Mouse (Mus musculus) v-Abl transformed pro-B cells (cell line): ENCODE data around the gene Cxcr5.

Source experiments
- in situ Hi-C, 2 experiments: fragments of 400-800 bp; cut with MboI; formaldehyde crosslinking; loops; one replicate each; pipeline ENCODE4 v1.15.1; 2025; ENCODE audit not compliant: unreplicated experiment in 2 of 2

Cxcr5 gene

DNA sequence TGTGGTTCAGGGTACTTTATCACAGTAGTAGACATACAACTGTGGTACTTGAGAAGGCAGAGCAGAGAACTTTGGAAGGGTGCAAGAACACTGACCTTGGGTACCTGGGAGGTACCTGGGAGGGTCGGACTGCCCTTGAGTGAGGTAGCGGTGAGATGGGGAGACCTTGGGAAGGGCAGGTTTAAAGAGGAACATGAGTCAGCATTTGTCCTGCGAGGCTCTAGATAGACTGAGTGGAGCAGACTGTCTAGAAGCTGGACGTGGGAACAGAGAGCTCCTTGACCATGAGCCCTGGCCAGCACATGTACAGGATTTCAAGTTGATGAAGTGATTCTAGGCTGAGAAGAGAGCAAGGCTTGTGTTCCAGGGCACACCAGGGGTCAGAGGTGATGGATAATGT lies 19.3 kb downstream of the Cxcr5 start:
- in situ Hi-C loops, result no loop called here

GRCm38 (mm10) chr9:44540676-44541075 lies 21.0 kb downstream of the Cxcr5 start:
- in situ Hi-C loops, result no loop called here

DNA sequence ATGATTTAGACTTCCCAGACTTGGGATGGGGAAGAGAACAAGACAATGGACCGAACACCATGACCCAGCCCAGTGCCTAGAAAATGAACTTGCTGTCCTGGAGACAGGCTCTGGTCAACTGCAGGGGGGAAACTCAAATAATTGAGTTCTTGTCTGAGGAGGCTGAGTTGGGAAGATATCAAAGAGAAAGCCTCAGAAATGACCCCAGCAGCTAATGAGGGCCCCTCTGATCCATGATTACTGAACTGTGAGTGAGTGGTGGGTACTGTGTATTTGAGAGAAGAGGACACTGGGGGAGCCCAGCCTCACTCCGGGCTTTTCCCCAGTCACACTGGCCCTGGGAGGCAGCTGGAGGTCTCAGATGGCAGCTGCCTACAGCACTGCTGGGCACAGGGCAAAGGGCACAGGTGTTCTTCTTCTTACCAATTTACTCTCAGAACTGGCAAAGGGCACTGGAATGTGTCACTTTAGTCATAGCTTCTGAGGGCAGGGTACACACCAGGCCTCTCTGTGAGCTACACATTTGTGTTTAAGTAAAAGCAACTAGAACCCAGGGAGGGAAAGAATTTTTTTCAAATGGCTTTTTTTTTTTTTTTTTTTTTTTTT lies 21.8 kb downstream of the Cxcr5 start:
- in situ Hi-C loops, result no loop called here

- in situ Hi-C loops, result no loop called here
Measured at GRCm38 (mm10) chr9:44537625-44538301, 23.9 kb downstream of the Cxcr5 start.

DNA sequence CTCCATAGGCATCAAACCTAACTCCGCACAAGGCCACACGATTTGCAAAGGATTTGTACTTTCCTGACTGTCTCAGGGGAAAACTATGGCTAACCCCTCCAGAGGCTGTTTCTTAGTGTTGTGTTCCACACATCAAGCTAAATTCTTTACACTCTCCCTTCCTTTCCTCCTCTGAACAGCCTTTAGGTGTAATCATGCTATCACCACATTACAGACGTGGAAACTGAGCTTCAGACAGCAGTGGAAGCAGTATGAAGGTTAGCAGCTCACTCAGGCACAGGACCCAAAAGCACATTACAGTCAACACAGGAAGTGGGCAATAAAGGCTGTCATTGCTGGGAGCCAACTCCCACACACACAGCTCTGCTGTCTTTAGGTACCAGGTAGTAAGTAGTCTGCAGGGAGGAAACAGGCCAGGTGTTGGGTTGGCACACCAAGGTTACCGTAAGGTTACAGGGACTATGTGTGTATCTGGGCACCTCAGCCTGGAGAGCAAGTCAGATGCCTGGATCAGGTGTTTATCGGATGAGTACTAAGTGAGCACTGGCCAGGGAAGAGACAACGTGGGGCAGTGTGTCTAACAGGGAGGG lies 28.6 kb downstream of the Cxcr5 start:
- in situ Hi-C loops, result no loop called here

- in situ Hi-C loops, result loop anchor here (5.0 to 10.0 kb wide), 2 partner anchors 46 to 49 kb away; no protein-coding TSS in a partner anchor
Measured at GRCm38 (mm10) chr9:44528340-44528739, 33.3 kb downstream of the Cxcr5 start.

DNA sequence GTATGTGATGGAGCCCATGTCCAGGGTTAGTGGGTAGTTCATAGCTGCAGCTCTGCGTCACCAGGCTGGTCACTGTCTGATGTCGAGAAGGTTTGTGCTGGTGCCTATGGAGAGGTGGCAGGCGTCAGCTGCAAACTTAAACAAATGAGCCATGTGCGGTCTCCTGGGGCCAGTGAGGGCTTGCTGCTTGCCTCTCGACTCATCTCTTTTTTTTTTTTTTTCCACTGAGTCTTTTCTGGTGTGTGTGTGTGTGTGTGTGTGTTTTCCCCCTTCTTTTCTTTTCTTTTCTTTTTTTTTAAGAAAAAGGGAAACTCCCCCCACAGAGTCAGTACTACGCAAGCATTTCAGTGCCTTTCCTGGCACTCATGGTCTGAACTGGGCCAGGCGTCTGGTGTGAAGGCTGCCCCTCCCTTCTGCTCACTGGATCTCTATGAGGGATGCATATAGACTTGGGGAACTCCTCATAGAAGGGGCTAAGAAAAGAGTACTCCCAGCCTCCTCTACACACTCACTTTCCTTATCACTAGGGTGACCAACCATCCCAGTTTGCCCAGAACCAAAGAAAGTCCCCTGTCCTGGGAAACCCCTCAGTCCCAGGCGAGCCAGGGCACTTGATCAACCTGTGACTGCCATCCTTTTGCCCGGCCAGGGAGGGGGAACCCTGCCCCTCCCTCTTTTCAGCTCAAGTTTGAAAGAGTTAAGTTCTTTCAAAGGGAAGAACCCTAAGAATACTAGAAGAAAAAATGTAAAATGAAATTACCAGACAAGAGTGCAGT lies 35.2 kb downstream of the Cxcr5 start:
- in situ Hi-C loops, result loop anchor here (5.0 to 10.0 kb wide), 2 partner anchors 48 to 51 kb away; no protein-coding TSS in a partner anchor

DNA sequence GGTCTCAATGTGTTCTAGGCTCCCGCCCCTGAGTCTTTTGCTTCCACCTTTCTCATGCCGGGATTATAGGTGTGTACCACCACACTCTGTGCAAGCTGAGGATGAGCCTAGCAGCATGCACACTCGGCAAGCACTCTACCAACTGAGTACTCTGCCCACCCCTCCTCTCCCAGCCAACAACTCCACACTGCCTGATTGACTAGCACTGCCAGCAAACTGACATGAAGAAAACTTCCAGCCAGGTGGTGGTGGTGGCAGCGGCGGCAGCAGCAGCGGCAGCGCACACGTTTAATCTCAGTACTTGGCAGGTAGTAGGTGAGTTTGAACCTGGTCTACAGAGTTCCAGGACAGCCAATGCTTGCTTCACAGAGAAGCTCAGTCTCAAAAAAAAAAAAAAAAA lies 36.1 kb downstream of the Cxcr5 start:
- in situ Hi-C loops, result loop anchor here (5.0 to 10.0 kb wide), 2 partner anchors 49 to 52 kb away; no protein-coding TSS in a partner anchor

GRCm38 (mm10) chr9:44525001-44525400 lies 36.7 kb downstream of the Cxcr5 start:
- in situ Hi-C loops, result loop anchor here (5.0 to 10.0 kb wide), 2 partner anchors 50 to 52 kb away; no protein-coding TSS in a partner anchor

- in situ Hi-C loops, result loop anchor here in 1 of 2 experiments (5.0 to 10.0 kb wide), 2 partner anchors 50 to 83 kb away; no protein-coding TSS in a partner anchor
Measured at GRCm38 (mm10) chr9:44524235-44524826, 37.3 kb downstream of the Cxcr5 start.

- in situ Hi-C loops, result loop anchor here in 1 of 2 experiments (5.0 to 10.0 kb wide), 2 partner anchors 51 to 84 kb away; no protein-coding TSS in a partner anchor
Measured at GRCm38 (mm10) chr9:44523686-44524085, 38.0 kb downstream of the Cxcr5 start.

- in situ Hi-C loops, result loop anchor here in 1 of 2 experiments (5.0 to 10.0 kb wide), 2 partner anchors 53 to 85 kb away; no protein-coding TSS in a partner anchor
Measured at GRCm38 (mm10) chr9:44521927-44522326, 39.8 kb downstream of the Cxcr5 start.

GRCm38 (mm10) chr9:44518068-44518467 lies 43.6 kb downstream of the Cxcr5 start:
- in situ Hi-C loops, result no loop called here

DNA sequence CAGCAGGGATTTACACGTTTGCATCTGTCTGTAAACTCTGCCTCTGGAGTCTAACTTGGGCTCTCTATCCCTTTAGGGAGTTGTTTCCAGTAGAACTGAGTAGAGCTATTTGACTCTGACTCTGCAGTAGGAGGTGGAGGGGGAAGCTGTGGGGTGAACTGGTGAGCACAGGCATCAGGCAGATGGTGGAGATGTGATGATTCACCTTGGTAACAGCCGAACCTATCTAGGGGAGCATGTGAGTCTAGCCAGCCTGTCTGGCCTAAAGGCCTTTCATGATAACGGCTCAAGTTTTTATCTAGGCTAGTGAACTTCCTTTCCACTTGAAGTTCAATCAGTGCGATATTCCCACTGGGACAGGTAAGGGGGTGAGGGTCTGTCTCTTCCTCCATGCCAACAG lies 44.3 kb downstream of the Cxcr5 start:
- in situ Hi-C loops, result no loop called here

DNA sequence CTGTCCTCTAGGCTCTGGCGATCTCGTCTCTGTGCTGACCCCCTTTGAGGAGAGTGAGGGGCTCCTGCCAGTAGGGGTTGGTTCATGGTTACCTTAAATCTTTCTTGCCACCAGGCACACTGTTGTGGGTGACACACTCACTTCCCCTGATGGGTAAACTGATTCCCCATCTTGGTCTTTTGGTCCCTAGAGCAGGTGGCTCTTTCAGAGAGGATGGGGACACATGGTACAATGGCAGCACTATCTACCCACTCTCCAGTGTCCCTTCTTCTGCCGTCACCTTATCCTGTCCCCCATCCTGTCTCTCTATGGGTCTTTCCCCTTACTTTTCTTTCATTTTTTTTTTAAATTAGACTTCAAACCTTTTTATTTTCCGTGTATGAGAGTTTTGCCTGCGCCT lies 45.8 kb downstream of the Cxcr5 start:
- in situ Hi-C loops, result no loop called here

DNA sequence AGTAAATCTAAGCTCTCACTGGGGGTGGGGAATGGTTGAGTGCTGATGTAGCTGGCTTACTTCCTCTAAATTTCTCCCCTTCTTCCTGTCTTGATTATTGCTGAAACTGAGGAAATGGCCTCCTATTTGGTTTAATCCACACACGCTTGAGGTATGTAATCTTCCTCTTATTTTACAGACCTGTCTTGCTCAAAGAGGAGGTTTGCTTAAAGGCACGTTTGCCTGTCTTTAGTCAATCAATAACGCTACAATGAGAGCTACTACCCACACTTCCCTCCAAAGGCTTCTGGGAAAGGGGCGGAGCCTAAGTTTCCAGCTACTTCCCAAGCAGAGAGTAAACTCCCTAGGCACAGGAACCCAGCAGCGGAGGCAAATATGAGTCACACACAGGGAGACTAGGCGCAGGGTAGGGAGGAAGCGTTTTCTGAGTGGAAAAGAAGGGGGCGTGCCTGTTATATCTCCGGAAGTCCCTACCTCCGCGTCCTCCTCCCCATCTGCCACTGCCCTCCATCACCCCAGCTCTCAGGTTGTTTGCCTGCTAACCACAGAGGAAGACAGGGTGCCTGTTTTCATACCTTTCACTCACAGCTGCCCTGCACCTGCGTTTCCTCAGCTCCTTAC lies 46.4 kb downstream of the Cxcr5 start:
- in situ Hi-C loops, result no loop called here

DNA sequence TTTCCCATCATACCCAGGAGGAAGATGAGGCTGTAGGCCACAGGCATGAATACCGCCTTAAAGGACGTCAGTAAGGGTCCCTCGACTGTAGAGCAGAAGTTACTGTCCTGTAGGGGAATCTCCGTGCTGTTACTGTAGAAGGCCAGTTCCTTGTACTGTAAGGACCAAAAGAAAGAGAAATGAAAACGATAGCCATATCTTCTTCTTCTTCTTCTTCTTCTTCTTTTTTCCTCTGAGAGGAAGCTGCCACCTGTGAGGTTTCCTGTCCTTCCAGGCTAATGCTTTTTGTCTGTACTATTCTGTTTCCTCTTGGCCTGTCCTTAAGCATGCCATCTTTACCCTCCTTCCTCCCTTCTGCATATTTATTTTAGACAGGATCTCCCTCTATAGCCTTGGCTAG lies 47.5 kb downstream of the Cxcr5 start:
- in situ Hi-C loops, result loop anchor here (5.0 kb wide), 2 partner anchors 88 to 133 kb away; partner anchors contain the start of gene Ddx6 (in 1 of the 2)

- in situ Hi-C loops, result loop anchor here (5.0 kb wide), 2 partner anchors 89 to 134 kb away; partner anchors contain the start of gene Ddx6 (in 1 of the 2)
Measured at GRCm38 (mm10) chr9:44513610-44514009, 48.1 kb downstream of the Cxcr5 start.

GRCm38 (mm10) chr9:44513121-44513520 lies 48.6 kb downstream of the Cxcr5 start:
- in situ Hi-C loops, result loop anchor here (5.0 kb wide), 2 partner anchors 89 to 134 kb away; partner anchors contain the start of gene Ddx6 (in 1 of the 2)

- in situ Hi-C loops, result loop anchor here (5.0 kb wide), 2 partner anchors 90 to 135 kb away; partner anchors contain the start of gene Ddx6 (in 1 of the 2)
Measured at GRCm38 (mm10) chr9:44512717-44513003, 49.0 kb downstream of the Cxcr5 start.
